Mouse (Mus musculus): ENCODE results near the gene Mdp1. TPM values are rescaled to one million over a fixed set of nuclear protein-coding genes. Genes with fewer than 3 reads are reported as not detected.

Gene Mdp1
- 23.2 and 50.4 TPM in 2 replicates for polyA plus RNA-seq (2011; ENCODE audit: insufficient read depth, insufficient read length, low replicate concordance, missing spikeins)

DNA sequence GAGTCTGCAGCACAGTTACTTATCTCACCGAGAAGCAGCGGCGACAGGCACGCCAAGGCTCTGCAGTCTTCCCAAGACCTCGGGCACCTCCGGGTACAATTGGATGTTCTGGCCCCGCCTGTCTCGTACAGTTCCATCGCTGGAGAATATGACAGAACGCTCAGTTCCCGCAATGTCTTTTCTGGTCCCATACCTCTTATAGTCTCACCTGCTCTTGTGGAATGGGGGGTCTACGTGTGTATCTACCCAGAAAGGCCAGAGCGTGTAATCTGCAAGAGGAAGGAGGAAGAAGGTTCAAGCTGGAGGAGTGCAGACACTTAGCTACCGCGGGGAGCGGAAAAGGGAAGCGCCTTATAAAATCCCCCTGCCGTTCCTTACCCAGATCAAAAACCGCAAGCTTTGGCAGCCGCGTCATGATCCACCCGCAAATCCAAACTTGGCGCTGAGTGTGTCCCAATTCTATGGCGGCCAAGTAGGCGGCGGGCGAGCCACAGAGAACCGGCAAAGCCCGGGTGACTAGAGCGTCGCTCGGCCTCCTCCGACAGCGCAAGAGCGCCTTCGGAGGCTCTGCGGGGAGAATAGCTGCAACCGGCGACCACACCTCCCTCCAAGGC, at the start of gene Mdp1:
Mdp1 (minus strand) TSS at position 549 of the 614 bp plus-strand sequence.
- TF ChIP-seq CTCF (IDR thresholded peaks at IDR 0.05; ENCODE audit: control insufficient read depth, insufficient read depth, low read length) (peak; percentile 49; the same call in 1 of the 2 replicates), POLR2A (IDR thresholded peaks at IDR 0.05; ENCODE audit: borderline replicate concordance, control insufficient read depth, low read depth, low read length) (peak; percentile 73; the same call in 1 of the 2 replicates)
- peak within 1 kb of the TSS; percentile 69 for H3K27ac ChIP-seq (ENCODE audit: control insufficient read depth, insufficient read depth, low read depth, low read length, poor library complexity)
- no peaks in the 10 kb centered on the region for H3K4me1 ChIP-seq (ENCODE audit: control insufficient read depth, insufficient read depth, low read length)
- under 1% methylated on average over 39 of the region's 39 CpGs for WGBS
- peak within 1 kb of the TSS; percentile 76 for H3K4me3 ChIP-seq (replicated peaks; ENCODE audit: control insufficient read depth, low read depth, low read length)

DNA sequence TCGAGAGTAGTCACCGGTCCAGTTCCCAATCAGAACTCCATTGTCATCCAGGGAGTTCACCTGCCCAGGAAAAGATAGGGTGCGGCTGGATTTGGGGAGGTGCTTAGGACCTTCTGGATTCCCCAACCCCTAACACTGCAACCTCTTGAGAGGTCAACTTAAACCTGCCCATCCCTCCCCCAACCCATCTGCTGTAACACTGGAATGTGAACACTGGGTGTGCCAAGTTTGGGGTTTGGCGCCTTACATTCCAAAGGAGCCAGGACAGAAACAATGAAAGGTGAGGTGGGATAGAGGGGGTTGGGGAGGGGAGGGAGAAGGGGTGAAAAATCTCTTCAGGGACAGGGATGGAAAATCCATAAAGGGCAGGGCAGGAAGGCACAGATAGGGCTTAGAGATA, 49.2 kb upstream of the Mdp1 start:
- no peak overlapping the region for H3K27ac ChIP-seq (ENCODE audit: control insufficient read depth, insufficient read depth, low read depth, low read length, poor library complexity)
- WGBS, result 88% methylated on average over 4 of the region's 4 CpGs
- no peak for TF ChIP-seq POLR2A (IDR thresholded peaks at IDR 0.05; ENCODE audit: borderline replicate concordance, control insufficient read depth, low read depth, low read length)
- no peak for TF ChIP-seq CTCF (IDR thresholded peaks at IDR 0.05; ENCODE audit: control insufficient read depth, insufficient read depth, low read length)
- H3K4me1 ChIP-seq (ENCODE audit: control insufficient read depth, insufficient read depth, low read length), result peaks cover 2% of the 10 kb centered on the region
- no peak overlapping the region for H3K4me3 ChIP-seq (replicated peaks; ENCODE audit: control insufficient read depth, low read depth, low read length)

DNA sequence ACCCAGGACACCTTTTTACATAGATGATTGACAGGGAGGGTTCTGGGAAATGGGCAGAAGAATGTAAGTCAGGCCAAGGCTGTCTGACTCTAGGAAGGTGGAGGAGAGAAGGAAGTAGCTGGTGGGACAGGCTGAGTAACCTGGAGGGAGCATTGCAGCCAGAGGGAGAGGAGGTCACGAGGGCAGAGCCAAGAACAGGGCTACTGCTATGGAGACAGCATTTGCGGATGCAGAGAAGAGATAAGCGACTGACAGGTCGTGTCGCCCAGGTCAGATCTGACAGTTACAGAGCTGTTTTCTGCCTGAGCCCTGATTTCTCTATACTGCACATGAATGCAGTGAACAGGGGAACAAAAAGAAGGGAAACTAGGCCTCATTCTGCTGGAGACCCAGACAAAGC, 47.1 kb upstream of the Mdp1 start:
- TF ChIP-seq CTCF (IDR thresholded peaks at IDR 0.05; ENCODE audit: control insufficient read depth, insufficient read depth, low read length) (no peak), POLR2A (IDR thresholded peaks at IDR 0.05; ENCODE audit: borderline replicate concordance, control insufficient read depth, low read depth, low read length) (no peak)
- H3K4me3 ChIP-seq (replicated peaks; ENCODE audit: control insufficient read depth, low read depth, low read length), result no peak overlapping the region
- 64% methylated on average over 5 of the region's 5 CpGs for WGBS

DNA sequence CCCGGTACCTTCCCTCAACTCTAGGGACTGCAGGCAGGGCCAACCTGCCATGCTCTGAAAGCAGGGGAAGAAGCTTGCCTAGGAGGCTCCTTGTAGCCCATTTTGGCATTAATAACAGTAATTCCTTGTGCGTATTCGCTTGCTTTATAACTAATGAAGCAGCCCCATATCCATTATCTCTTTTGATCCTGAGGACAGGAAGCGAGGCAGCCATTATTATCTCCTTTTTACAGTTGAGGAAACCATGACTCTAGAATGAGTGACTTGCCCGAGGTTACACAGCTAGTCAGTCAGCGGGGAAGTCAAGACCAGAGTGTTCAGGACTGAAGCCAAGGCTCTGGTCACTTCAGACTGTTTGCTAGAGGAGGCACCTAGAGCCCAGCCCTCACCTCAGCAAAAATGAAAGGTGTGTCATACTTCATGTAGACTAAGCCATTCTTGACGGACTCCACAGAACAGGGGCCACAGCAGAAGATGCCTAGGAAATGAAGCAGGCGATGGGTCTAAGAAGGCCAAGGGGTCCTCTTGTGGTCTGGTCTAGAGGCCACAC, 45.8 kb upstream of the Mdp1 start:
- H3K4me3 ChIP-seq (replicated peaks; ENCODE audit: control insufficient read depth, low read depth, low read length), result no peak overlapping the region
- no peaks in the 10 kb centered on the region for H3K4me1 ChIP-seq (ENCODE audit: control insufficient read depth, insufficient read depth, low read length)
- TF ChIP-seq CTCF (IDR thresholded peaks at IDR 0.05; ENCODE audit: control insufficient read depth, insufficient read depth, low read length) (no peak), POLR2A (IDR thresholded peaks at IDR 0.05; ENCODE audit: borderline replicate concordance, control insufficient read depth, low read depth, low read length) (no peak)
- no peak overlapping the region for H3K27ac ChIP-seq (ENCODE audit: control insufficient read depth, insufficient read depth, low read depth, low read length, poor library complexity)
- WGBS, result 68% methylated on average over 8 of the region's 8 CpGs

More for the DNA sequence above, 47.1 kb upstream of the Mdp1 start:
- H3K4me1 ChIP-seq (ENCODE audit: control insufficient read depth, insufficient read depth, low read length), result no peaks in the 10 kb centered on the region
- no peak overlapping the region for H3K27ac ChIP-seq (ENCODE audit: control insufficient read depth, insufficient read depth, low read depth, low read length, poor library complexity)

DNA sequence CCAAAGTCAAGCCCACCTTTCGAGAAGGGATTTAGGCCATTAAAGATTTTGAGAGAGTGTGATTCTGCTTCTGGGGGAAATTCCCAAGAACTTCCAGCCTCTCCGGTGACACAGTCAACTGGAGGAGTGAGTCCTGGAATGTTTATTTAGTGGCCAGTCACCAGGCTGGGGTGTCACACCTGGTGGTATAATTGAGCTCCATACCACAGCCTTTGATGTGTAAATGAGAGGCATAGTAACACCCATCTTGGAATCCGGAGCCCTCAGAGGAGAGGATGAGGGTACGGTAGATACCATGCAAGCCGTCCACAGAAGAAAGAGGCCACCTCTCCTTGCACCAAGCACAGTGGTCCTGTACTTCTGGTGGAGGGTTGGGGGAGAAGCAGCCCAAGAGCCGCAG, 42.5 kb upstream of the Mdp1 start:
- no peak for TF ChIP-seq POLR2A (IDR thresholded peaks at IDR 0.05; ENCODE audit: borderline replicate concordance, control insufficient read depth, low read depth, low read length)
- no peak for TF ChIP-seq CTCF (IDR thresholded peaks at IDR 0.05; ENCODE audit: control insufficient read depth, insufficient read depth, low read length)
- 82% methylated on average over 6 of the region's 6 CpGs for WGBS
- Histone ChIP-seq H3K4me1 (ENCODE audit: control insufficient read depth, insufficient read depth, low read length) (no peaks in the 10 kb centered on the region), H3K27ac (ENCODE audit: control insufficient read depth, insufficient read depth, low read depth, low read length, poor library complexity) (no peak overlapping the region), H3K4me3 (replicated peaks; ENCODE audit: control insufficient read depth, low read depth, low read length) (no peak overlapping the region)

DNA sequence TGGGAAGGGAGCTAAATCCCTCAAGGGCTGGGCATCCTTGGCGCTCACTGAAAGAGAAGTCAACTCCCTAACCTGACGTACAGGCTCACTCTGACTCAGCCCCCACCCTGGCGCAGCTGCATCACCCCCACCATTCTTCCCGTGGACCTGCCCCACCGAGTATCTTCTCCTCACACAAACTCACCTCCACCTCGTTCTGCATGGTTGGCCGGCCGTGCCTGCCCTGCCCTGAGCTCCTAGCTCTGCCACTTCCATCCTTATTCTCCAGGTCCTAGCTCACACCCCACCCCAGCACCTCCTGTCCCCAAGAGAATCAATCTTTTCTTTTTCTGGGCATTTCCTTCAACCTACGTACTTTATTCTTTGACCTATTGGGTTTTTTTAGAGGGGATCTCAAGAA, 40.8 kb upstream of the Mdp1 start:
- WGBS, result 81% methylated on average over 9 of the region's 9 CpGs
- Histone ChIP-seq H3K4me3 (replicated peaks; ENCODE audit: control insufficient read depth, low read depth, low read length) (no peak overlapping the region), H3K27ac (ENCODE audit: control insufficient read depth, insufficient read depth, low read depth, low read length, poor library complexity) (no peak overlapping the region), H3K4me1 (ENCODE audit: control insufficient read depth, insufficient read depth, low read length) (no peaks in the 10 kb centered on the region; the same call in 1 of the 2 replicates)
- no peak for TF ChIP-seq CTCF (IDR thresholded peaks at IDR 0.05; ENCODE audit: control insufficient read depth, insufficient read depth, low read length)
- no peak for TF ChIP-seq POLR2A (IDR thresholded peaks at IDR 0.05; ENCODE audit: borderline replicate concordance, control insufficient read depth, low read depth, low read length)

DNA sequence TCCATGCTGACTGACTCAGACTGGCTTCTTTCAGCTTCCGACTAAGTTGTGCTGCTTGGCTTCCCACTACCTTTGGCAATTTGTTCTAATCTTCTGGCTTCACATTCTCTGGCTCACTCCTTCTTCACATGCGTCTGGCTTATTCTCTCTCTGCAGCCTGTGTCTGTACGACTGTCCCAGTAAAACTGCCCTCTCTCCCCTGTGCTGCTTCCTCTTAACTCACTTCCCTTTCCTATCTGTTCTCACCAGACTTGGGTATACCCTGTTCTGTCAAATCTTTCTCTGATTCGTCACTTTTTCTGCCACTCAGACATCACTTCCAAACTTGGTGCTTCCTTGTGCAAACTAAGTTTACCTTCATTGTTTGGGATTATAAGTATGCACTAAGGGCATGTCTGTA, 36.9 kb upstream of the Mdp1 start:
- 39% methylated on average over 4 of the region's 4 CpGs for WGBS
- Histone ChIP-seq H3K4me3 (replicated peaks; ENCODE audit: control insufficient read depth, low read depth, low read length) (no peak overlapping the region), H3K27ac (ENCODE audit: control insufficient read depth, insufficient read depth, low read depth, low read length, poor library complexity) (no peak overlapping the region), H3K4me1 (ENCODE audit: control insufficient read depth, insufficient read depth, low read length) (no peaks in the 10 kb centered on the region; the same call in 1 of the 2 replicates)
- no peak for TF ChIP-seq POLR2A (IDR thresholded peaks at IDR 0.05; ENCODE audit: borderline replicate concordance, control insufficient read depth, low read depth, low read length)
- TF ChIP-seq CTCF (IDR thresholded peaks at IDR 0.05; ENCODE audit: control insufficient read depth, insufficient read depth, low read length), result no peak

DNA sequence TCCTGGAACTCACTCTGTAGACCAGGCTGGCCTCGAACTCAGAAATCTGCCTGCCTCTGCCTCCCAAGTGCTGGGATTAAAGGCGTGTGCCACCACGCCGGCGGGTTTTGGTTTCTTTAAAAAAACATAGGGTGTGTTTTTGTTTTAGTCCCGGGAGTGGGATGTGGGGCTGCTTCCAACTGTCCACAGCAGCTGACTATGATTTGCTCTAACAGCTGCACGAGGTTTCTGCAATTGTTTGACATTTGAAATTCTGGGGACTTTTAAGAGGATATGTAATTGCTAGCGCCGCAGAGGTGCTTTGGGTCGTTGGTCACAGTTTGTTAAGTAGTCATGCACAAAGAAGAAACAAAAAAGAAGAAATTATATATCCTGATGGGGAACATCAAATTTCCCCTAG, 29.1 kb upstream of the Mdp1 start:
- TF ChIP-seq CTCF (IDR thresholded peaks at IDR 0.05; ENCODE audit: control insufficient read depth, insufficient read depth, low read length), result no peak
- TF ChIP-seq POLR2A (IDR thresholded peaks at IDR 0.05; ENCODE audit: borderline replicate concordance, control insufficient read depth, low read depth, low read length), result no peak
- 75% methylated on average over 10 of the region's 10 CpGs for WGBS
- H3K4me3 ChIP-seq (replicated peaks; ENCODE audit: control insufficient read depth, low read depth, low read length), result no peak overlapping the region
- no peaks in the 10 kb centered on the region for H3K4me1 ChIP-seq (ENCODE audit: control insufficient read depth, insufficient read depth, low read length)
- H3K27ac ChIP-seq (ENCODE audit: control insufficient read depth, insufficient read depth, low read depth, low read length, poor library complexity), result no peak overlapping the region
